Mouse (Mus musculus) heart, adult 8-10 months (tissue): Measurements from ENCODE around the gene S1pr5. TPM values are rescaled to one million over a fixed set of nuclear protein-coding genes. Genes with fewer than 3 reads are reported as not detected.
"Not testable (repeated sequence)": the region's sequence is repeated elsewhere in the genome, so short reads cannot be mapped to it uniquely, and the experiment has no call there.

Experiments used
- DNase-seq: peaks from one replicate; pipeline ENCODE4 v3.0.0; 2022; ENCODE audit warnings: low spot score
- total RNA-seq, 4 experiments: library from RNA; stranded (reverse); gene quantifications; 2 replicates each; pipeline ENCODE4 v1.2.4; 2022

Gene S1pr5
- total RNA-seq, 4 experiments from 2014 or later = 1.6 to 1.9 (median 1.8) TPM

GRCm38 (mm10) chr9:21238004-21238732 is 10.1 kb downstream of the S1pr5 start:
- no peak for DNase-seq

- no peak for DNase-seq
Observed at GRCm38 (mm10) chr9:21237368-21238003, 10.8 kb downstream of the S1pr5 start.

- no peak for DNase-seq
Observed at GRCm38 (mm10) chr9:21236991-21237367, 11.3 kb downstream of the S1pr5 start.

- no peak for DNase-seq
Observed at GRCm38 (mm10) chr9:21235341-21235740, 12.9 kb downstream of the S1pr5 start.

GRCm38 (mm10) chr9:21233805-21234204 is 14.4 kb downstream of the S1pr5 start:
- DNase-seq = no peak

- DNase-seq = no peak
Observed at GRCm38 (mm10) chr9:21233366-21233765, 14.9 kb downstream of the S1pr5 start.

GRCm38 (mm10) chr9:21232867-21233266 is 15.4 kb downstream of the S1pr5 start:
- no peak for DNase-seq

GRCm38 (mm10) chr9:21231551-21231950 is 16.7 kb downstream of the S1pr5 start:
- DNase-seq = no peak

GRCm38 (mm10) chr9:21227342-21227741 is 20.9 kb downstream of the S1pr5 start:
- no peak for DNase-seq

GRCm38 (mm10) chr9:21225415-21225758 is 22.9 kb downstream of the S1pr5 start:
- no peak for DNase-seq

- no peak for DNase-seq
Observed at GRCm38 (mm10) chr9:21224576-21225414, 23.4 kb downstream of the S1pr5 start.

GRCm38 (mm10) chr9:21223906-21224305 is 24.3 kb downstream of the S1pr5 start:
- no peak for DNase-seq

GRCm38 (mm10) chr9:21223490-21223889 is 24.8 kb downstream of the S1pr5 start:
- DNase-seq = not testable (repeated sequence)

- DNase-seq = peak; percentile 66
Observed at GRCm38 (mm10) chr9:21221383-21221929, 26.8 kb downstream of the S1pr5 start.

- peak; percentile 93 for DNase-seq
Observed at GRCm38 (mm10) chr9:21220490-21221382, 27.5 kb downstream of the S1pr5 start.

- DNase-seq = no peak
Observed at GRCm38 (mm10) chr9:21219820-21220219, 28.4 kb downstream of the S1pr5 start.

- no peak for DNase-seq
Observed at GRCm38 (mm10) chr9:21216050-21216841, 32.0 kb downstream of the S1pr5 start.

- no peak for DNase-seq
Observed at GRCm38 (mm10) chr9:21213617-21214190, 34.5 kb downstream of the S1pr5 start.

- no peak for DNase-seq
Observed at GRCm38 (mm10) chr9:21211624-21212023, 36.6 kb downstream of the S1pr5 start.

- DNase-seq = no peak
Observed at GRCm38 (mm10) chr9:21210821-21211220, 37.4 kb downstream of the S1pr5 start.
